Mouse (Mus musculus) heart, embryonic 15.5 days (tissue): ENCODE data around the gene Fanca. TPM values are rescaled to one million over a fixed set of nuclear protein-coding genes. Genes with fewer than 3 reads are reported as not detected.
A peak's percentile ranks its signal among the peaks of the same experiment; 100 is the strongest.

Experiments
- ATAC-seq: fragments of 200-750 bp; cut with Nextera tagmentation; replicated peaks from 2 replicates; pipeline ENCODE4 v1.8.0; 2017; ENCODE audit warnings: low read depth, moderate TSS enrichment; ENCODE audit not compliant: insufficient number of reproducible peaks, insufficient read depth, low FRiP score
- H3K27ac ChIP-seq: fragments of 300-500 bp; sonication (generic); 2 replicates; pipeline ENCODE4 v1.5.1; 2015; ENCODE audit warnings: mild to moderate bottlenecking, inconsistent platforms
- H3K27me3 ChIP-seq: fragments of 300-500 bp; sonication (generic); 2 replicates; pipeline ENCODE4 v1.6.1; 2015; ENCODE audit warnings: inconsistent platforms
- H3K36me3 ChIP-seq: fragments of 300-500 bp; sonication (generic); 2 replicates; pipeline ENCODE4 v1.6.1; 2015; ENCODE audit warnings: mild to moderate bottlenecking, inconsistent platforms
- H3K4me1 ChIP-seq: fragments of 300-500 bp; sonication (generic); replicated peaks from 2 replicates; pipeline ENCODE4 v1.6.1; 2015; ENCODE audit warnings: inconsistent platforms
- H3K4me2 ChIP-seq: fragments of 300-500 bp; sonication (generic); 2 replicates; pipeline ENCODE4 v1.6.1; 2015; ENCODE audit warnings: inconsistent platforms, mild to moderate bottlenecking, moderate library complexity
- H3K4me3 ChIP-seq: fragments of 300-500 bp; sonication (generic); 2 replicates; pipeline ENCODE4 v1.5.1; 2015; ENCODE audit warnings: mild to moderate bottlenecking, inconsistent platforms
- H3K9ac ChIP-seq: fragments of 300-500 bp; sonication (generic); 2 replicates; pipeline ENCODE4 v1.6.1; 2015; ENCODE audit warnings: mild to moderate bottlenecking, inconsistent platforms
- H3K9me3 ChIP-seq: fragments of 300-500 bp; sonication (generic); replicated peaks from 2 replicates; pipeline ENCODE4 v1.6.1; 2016; ENCODE audit warnings: inconsistent platforms
- WGBS: fragments of 180-500 bp; shearing (Covaris S2); methylation state at CpG from one replicate; pipeline ENCODE4 v1.1.7; 2015; ENCODE audit warnings: mixed read lengths; 5-methylcytosine and 5-hydroxymethylcytosine counted together
- polyA plus RNA-seq: library from polyadenylated mRNA; unstranded; fragments of >200 nt; fragmentation: Nextera tagmentation; extraction: Ambion mirVana; gene quantifications from 2 replicates; pipeline ENCODE4 v1.2.1, GENCODE M21; 2015

The Fanca gene
- 14.5 and 17.0 TPM in 2 replicates for polyA plus RNA-seq

DNA sequence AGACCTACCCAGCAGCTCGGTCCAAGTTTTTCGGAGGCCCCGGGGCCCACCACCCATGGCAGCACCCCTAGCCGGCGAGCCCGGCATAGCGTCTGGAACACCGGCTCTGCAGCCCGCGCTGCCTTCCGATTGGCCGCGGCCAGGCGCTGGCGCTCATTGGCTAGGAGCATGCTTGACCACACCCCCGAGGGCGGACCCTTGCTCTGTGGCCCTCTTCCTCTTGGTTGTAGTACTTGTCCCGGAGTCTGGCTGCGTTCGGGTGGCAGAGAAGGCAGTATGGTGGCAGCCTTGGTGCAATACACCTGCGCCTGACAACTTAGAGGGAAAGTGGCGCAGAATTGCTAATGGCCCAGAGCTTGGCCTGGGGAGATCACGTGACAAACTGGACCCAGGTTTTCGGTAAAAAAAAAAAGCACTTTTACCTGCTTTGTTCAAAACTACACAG is at the start of gene Fanca:
Fanca (minus strand) TSS at position 110 of the 445 bp plus-strand sequence.
- H3K4me3 ChIP-seq = peak within 1 kb of the TSS; percentile 67
- 0% methylated on average over 24 of the region's 24 CpGs for WGBS
- H3K27ac ChIP-seq = peak within 1 kb of the TSS; percentile 13; the same call in 1 of the 2 replicates
- H3K4me2 ChIP-seq = peak within 1 kb of the TSS; percentile 88
- H3K27me3 ChIP-seq = no peaks in the 10 kb centered on the region
- H3K4me1 ChIP-seq = peaks cover 19% of the 10 kb centered on the region
- peak; percentile 98 for ATAC-seq
- no peaks in the 10 kb centered on the region for H3K36me3 ChIP-seq
- H3K9ac ChIP-seq = peak within 1 kb of the TSS; percentile 69
- no peaks in the 10 kb centered on the region for H3K9me3 ChIP-seq

DNA sequence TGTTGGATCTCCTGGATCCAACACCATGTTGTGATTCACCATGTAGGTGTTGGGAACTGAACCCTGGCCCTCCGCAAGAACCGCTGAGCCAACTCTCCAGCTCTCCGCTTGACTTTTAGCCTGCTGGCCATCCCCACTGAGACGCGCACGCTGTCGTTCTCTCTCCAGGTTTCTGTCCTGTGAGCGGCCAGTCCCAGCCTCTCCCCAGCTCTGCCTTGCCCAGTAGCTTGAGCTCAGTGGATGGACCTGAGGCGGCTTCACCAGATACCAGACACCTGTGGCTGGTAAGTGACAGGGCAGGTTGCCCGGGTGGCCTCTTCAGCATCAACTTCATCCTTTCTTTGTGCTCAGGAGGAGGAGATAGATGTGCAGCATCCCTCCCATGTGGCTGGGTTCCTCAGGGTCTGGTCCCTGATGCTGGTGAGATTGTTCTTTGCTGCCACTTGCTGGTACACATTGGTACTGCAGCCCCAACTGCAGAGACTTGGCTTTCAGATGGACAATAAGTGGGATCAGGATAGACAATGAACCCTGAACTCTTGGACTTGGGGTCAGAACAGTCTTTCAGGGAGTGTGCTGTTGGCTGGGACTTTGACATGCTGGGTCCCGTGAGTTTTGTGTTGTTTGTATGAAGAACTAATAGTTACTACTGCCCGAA is 42.8 kb upstream of the Fanca start:
- no peak for ATAC-seq
- H3K27me3 ChIP-seq = peaks cover 12% of the 10 kb centered on the region; the same call in 1 of the 2 replicates
- no peak overlapping the region for H3K4me2 ChIP-seq

DNA sequence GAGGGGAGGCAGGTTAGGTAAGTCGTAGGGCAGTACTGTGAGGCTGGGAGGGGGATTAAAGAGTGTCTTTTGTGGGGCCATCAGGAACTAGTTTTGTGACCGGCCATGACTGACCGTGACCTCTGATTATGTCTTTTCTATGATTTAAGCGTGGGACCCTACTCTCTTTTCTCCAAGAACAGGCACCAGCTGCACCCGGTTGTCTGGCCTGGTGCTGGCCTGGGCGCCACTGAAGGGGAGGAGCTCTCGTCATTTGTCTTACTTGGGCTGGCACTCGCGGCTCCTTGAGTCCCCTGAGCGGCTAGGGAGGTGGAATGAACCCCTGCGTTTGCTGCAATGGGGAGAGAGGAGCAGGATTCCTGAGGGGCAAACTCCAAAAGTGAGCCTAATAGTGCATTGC is 34.8 kb upstream of the Fanca start:
- Histone ChIP-seq H3K4me3 (no peak overlapping the region), H3K27ac (no peak overlapping the region), H3K36me3 (no peaks in the 10 kb centered on the region), H3K9me3 (no peaks in the 10 kb centered on the region), H3K9ac (no peak overlapping the region), H3K4me2 (no peak overlapping the region), H3K4me1 (peaks cover 9% of the 10 kb centered on the region), H3K27me3 (peaks cover 30% of the 10 kb centered on the region)
- 45% methylated on average over 11 of the region's 11 CpGs for WGBS
- ATAC-seq = no peak

More for the DNA sequence above, 42.8 kb upstream of the Fanca start:
- no peak overlapping the region for H3K9ac ChIP-seq
- no peak overlapping the region for H3K4me3 ChIP-seq
- no peaks in the 10 kb centered on the region for H3K36me3 ChIP-seq
- WGBS = 44% methylated on average over 12 of the region's 12 CpGs
- H3K9me3 ChIP-seq = no peaks in the 10 kb centered on the region
- no peaks in the 10 kb centered on the region for H3K4me1 ChIP-seq
- no peak overlapping the region for H3K27ac ChIP-seq

DNA sequence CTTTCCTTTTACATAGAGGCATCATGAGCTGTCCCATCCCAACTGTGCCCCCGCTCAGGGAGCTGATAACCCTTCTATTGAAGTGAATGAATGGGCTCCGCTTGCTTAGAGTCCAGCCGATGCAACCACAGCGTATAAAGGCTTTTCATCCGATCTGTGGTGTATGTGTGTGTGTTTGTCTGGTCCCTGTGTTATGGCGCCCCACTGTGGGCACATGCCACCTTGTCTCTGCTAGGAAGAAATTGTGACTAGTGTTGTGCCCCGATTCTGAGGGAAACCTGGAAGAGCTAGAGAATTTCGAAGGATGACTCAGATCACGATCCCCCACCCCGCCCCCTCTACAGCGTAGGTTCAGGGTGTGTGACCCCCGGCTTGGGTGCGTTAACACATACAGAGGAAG is 34.4 kb upstream of the Fanca start:
- H3K4me2 ChIP-seq = no peak overlapping the region
- no peaks in the 10 kb centered on the region for H3K36me3 ChIP-seq
- WGBS = 51% methylated on average over 13 of the region's 13 CpGs
- ATAC-seq = no peak
- H3K4me1 ChIP-seq = peaks cover 13% of the 10 kb centered on the region
- H3K27me3 ChIP-seq = peaks cover 30% of the 10 kb centered on the region
- H3K9ac ChIP-seq = no peak overlapping the region
- H3K27ac ChIP-seq = no peak overlapping the region
- no peaks in the 10 kb centered on the region for H3K9me3 ChIP-seq
- no peak overlapping the region for H3K4me3 ChIP-seq

DNA sequence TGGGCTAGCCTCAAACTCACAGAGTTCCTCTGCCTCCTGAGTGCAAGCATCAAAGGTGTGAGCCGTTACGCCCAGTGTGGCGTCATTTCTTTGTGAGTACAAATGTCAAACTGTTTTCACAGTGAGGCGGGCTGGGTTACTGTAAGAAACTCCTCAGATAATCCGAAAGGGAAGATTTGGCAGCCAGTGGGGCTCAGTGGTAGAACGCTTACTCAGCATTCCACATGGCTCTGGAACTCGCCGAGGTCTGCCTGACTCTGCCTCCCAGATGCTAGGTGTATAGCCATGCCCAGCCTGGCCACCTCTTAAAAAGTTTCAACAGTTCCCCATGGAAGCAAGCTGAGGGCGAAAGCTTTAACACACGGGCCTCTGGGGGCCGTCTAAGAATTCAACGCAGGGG is 33.7 kb upstream of the Fanca start:
- no peak for ATAC-seq
- Histone ChIP-seq H3K4me1 (peaks cover 13% of the 10 kb centered on the region), H3K36me3 (no peaks in the 10 kb centered on the region), H3K27me3 (peaks cover 30% of the 10 kb centered on the region), H3K9me3 (no peaks in the 10 kb centered on the region), H3K27ac (no peak overlapping the region), H3K4me2 (no peak overlapping the region), H3K9ac (no peak overlapping the region), H3K4me3 (no peak overlapping the region)
- 73% methylated on average over 12 of the region's 12 CpGs for WGBS

DNA sequence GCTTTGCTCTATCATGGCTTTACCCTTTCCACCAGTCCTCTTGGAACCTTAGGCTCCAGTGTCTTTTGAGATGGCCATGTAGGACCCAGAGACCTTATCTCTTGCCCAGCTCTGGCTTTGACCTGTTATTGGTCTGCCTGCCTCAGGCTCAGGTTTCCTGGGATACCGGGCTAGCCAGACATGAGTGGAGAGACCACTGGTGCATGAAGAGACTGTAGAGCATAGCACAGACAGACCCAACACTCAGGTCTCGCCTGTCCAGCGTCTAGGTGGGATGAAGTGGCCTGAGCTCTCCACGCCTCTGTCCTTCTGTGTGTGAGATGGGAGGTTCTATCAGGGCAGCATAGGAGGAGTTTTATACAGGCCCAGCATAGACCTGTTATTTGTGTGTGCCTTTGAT is 30.7 kb upstream of the Fanca start:
- Histone ChIP-seq H3K4me3 (no peak overlapping the region), H3K9ac (no peak overlapping the region), H3K27me3 (peaks cover 10% of the 10 kb centered on the region), H3K27ac (no peak overlapping the region), H3K4me2 (no peak overlapping the region), H3K36me3 (no peaks in the 10 kb centered on the region), H3K4me1 (peaks cover 13% of the 10 kb centered on the region), H3K9me3 (no peaks in the 10 kb centered on the region)
- ATAC-seq = no peak
- WGBS = 76% methylated on average over 4 of the region's 4 CpGs

DNA sequence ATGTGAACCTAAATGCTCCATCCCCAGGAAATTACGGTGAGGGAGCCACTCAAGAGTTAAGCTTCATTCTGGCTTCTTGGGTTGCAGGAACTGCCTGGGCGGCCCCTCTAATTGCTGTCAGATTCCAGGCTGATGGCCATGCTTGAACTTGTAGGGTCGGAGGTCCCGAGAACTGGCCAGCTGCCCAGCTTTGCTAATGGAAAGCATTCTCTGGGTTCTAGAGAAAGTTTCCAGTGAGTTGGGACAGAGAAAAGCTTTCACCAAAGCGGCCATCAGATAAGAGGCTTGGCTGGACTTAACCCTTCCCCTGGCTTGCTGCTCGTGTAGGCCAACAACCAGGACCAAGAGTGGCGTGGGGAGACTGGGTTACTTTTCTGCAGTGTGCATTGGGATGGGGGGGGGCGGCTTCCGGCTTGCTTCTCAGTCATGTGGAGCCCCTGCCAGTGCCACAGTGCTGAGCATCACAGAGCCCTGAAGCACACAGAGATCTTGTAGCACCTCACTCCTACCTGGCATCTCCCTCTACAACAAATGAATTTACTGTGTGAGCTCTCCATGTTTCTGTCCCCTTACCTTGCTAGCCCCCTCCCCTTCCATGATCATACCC is 30.0 kb upstream of the Fanca start:
- H3K27ac ChIP-seq = 0 out of 2 replicates have a peak overlapping the region, but pooled peaks have one; percentile 23
- peaks cover 19% of the 10 kb centered on the region for H3K4me1 ChIP-seq
- H3K36me3 ChIP-seq = no peaks in the 10 kb centered on the region
- no peaks in the 10 kb centered on the region for H3K9me3 ChIP-seq
- H3K4me2 ChIP-seq = no peak overlapping the region
- WGBS = 24% methylated on average over 9 of the region's 9 CpGs
- no peak overlapping the region for H3K4me3 ChIP-seq
- peaks cover 3% of the 10 kb centered on the region for H3K27me3 ChIP-seq
- peak; percentile 69 for ATAC-seq
- H3K9ac ChIP-seq = no peak overlapping the region

DNA sequence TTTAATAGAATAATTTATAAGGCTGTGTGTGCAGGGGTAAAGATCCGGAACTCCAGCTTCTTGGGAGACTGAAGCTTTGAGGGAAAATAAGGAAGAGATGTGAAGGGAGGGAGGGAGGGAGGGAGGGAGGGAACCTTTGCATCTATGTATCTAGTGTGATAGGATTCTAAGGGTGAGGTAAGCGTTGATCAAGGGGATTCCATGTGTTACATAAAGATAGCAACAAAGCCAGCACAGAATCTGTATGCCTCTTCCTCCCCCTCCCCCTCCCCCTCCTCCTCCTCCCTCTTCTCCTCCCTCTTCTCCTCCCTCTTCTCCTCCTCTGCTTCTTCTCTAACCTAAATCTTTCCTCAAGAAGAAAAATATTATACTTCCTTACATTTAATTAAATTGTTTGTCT is 28.9 kb upstream of the Fanca start:
- Histone ChIP-seq H3K4me3 (no peak overlapping the region), H3K4me2 (no peak overlapping the region), H3K9ac (no peak overlapping the region), H3K9me3 (no peaks in the 10 kb centered on the region), H3K36me3 (no peaks in the 10 kb centered on the region), H3K4me1 (peaks cover 23% of the 10 kb centered on the region), H3K27ac (no peak overlapping the region), H3K27me3 (no peaks in the 10 kb centered on the region)
- 54% methylated on average over 2 of the region's 2 CpGs for WGBS
- no peak for ATAC-seq

DNA sequence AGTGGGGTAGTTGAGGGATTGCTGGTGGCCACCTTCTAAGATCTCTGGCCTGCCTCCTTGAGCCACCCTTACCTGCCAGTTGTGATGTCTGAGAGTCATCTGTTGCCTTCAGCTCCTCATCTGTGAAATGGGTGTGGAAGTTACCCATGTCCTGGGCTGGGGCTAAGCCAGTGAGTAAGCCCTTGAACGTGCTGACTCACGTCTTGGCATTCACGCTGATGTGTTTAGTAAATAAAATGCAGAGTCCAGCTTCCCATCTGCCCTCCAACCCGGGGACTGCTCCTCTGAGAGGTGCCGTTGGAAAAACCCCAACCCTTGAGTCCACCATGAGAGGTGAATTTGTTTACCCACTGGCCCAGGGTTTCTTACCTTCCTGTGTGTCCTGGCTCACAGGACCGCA is 27.5 kb upstream of the Fanca start:
- 78% methylated on average over 6 of the region's 6 CpGs for WGBS
- no peaks in the 10 kb centered on the region for H3K9me3 ChIP-seq
- no peak overlapping the region for H3K27ac ChIP-seq
- H3K9ac ChIP-seq = no peak overlapping the region
- ATAC-seq = no peak
- H3K27me3 ChIP-seq = no peaks in the 10 kb centered on the region
- H3K36me3 ChIP-seq = no peaks in the 10 kb centered on the region
- no peak overlapping the region for H3K4me3 ChIP-seq
- H3K4me1 ChIP-seq = peaks cover 23% of the 10 kb centered on the region
- no peak overlapping the region for H3K4me2 ChIP-seq

DNA sequence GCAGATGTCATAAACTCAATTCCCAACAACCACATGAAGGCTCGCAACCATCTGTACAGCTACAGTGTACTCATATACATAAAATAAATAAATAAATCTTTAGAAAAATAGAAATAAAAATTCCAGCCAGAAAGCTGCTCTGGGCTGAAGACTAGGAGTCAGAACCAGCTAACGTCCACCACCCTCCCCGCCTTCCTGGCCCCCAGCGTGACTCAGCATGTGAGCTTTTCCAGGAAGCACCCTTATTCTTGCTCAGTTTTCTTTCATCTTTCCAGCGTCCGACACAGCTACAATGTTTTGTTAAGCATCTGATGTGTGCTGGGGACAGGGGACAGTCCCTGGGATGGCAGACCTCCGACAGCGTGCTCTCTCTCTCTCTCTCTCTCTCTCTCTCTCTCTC is 26.8 kb upstream of the Fanca start:
- Histone ChIP-seq H3K9ac (no peak overlapping the region), H3K4me1 (peaks cover 23% of the 10 kb centered on the region), H3K4me3 (no peak overlapping the region), H3K27me3 (no peaks in the 10 kb centered on the region), H3K36me3 (no peaks in the 10 kb centered on the region), H3K27ac (no peak overlapping the region), H3K9me3 (no peaks in the 10 kb centered on the region), H3K4me2 (no peak overlapping the region)
- no peak for ATAC-seq
- 72% methylated on average over 8 of the region's 8 CpGs for WGBS

DNA sequence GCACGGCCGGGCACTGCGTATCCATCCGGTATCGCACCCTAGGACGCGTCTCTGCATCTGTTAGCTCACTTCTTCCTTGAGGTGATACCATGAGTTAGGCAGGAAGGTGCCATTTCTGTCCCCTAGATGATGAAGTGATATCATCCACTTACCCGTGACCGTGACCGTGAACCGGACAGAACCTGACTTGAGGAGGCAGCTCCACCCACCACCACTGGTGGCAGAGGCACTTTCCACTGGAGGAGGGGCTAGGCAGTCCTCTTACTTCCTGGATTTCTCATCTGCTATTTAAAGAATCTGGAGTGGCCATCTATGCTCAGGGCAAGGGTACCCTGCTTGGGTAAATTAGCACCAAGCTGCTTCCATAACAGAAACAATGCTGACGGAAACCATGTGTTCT is 25.0 kb upstream of the Fanca start:
- Histone ChIP-seq H3K9ac (no peak overlapping the region), H3K27ac (no peak overlapping the region), H3K4me1 (peaks cover 15% of the 10 kb centered on the region), H3K9me3 (no peaks in the 10 kb centered on the region), H3K27me3 (no peaks in the 10 kb centered on the region), H3K36me3 (no peaks in the 10 kb centered on the region), H3K4me3 (no peak overlapping the region), H3K4me2 (no peak overlapping the region)
- no peak for ATAC-seq
- WGBS = 65% methylated on average over 12 of the region's 12 CpGs

DNA sequence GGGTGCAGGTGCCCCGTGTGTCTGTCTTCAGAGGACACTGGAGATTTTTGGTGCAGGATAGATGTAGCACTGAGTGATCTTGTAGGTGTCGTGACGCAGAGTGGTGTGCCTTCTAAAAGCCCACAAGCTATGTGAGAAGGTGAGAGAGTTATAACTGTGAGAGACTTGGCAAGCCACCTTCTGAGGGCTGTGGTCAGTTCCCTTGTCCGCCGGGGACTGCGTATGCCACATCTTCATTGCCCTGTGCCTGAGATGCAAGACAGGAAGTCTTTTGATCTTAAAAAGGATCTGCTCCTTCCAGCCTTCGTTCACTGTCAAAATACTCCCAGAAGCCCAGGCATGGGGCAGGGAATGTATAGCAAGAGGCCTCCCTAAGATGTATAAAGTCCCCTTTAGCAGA is 24.5 kb upstream of the Fanca start:
- ATAC-seq = no peak
- Histone ChIP-seq H3K9ac (no peak overlapping the region), H3K9me3 (no peaks in the 10 kb centered on the region), H3K4me2 (no peak overlapping the region), H3K36me3 (no peaks in the 10 kb centered on the region), H3K27me3 (no peaks in the 10 kb centered on the region), H3K27ac (no peak overlapping the region), H3K4me1 (peaks cover 10% of the 10 kb centered on the region), H3K4me3 (no peak overlapping the region)
- 67% methylated on average over 7 of the region's 7 CpGs for WGBS
